Mouse (Mus musculus) MEL (cell line): ENCODE measurements around the gene Oaz1.

Experiments
- CTCF ChIP-seq, 3 experiments: IDR thresholded peaks in 2 of 3; conservative IDR thresholded peaks in 1 of 3; 2 replicates each; pipeline ENCODE4 v1.5.1; 2011 to 2012; ENCODE audit warnings: low read length in 3 of 3, low read depth in 2 of 3, mild to moderate bottlenecking in 2 of 3, improper control_type of control experiment in 1 of 3, inconsistent platforms in 1 of 3, mixed read lengths in 1 of 3, moderate library complexity in 1 of 3; ENCODE audit not compliant: control insufficient read depth in 1 of 3, insufficient read depth in 1 of 3, poor library complexity in 1 of 3, severe bottlenecking in 1 of 3
- E2F4 ChIP-seq: IDR thresholded peaks from 2 replicates; pipeline ENCODE4 v1.6.1; 2011; ENCODE audit warnings: low read depth, low read length, improper control_type of control experiment, borderline replicate concordance
- POLR2A ChIP-seq, 2 experiments: IDR thresholded peaks; 2 replicates each; pipeline ENCODE4 v1.6.1; 2011 to 2012; ENCODE audit warnings: low read length in 2 of 2, mild to moderate bottlenecking in 2 of 2, control low read depth in 1 of 2, improper control_type of control experiment in 1 of 2, low read depth in 1 of 2, moderate library complexity in 1 of 2; ENCODE audit not compliant: control insufficient read depth in 1 of 2, insufficient read depth in 1 of 2, poor library complexity in 1 of 2
- RAD21 ChIP-seq: IDR thresholded peaks from 2 replicates; pipeline ENCODE4 v1.6.1; 2011; ENCODE audit warnings: mild to moderate bottlenecking, low read depth, low read length, improper control_type of control experiment
- TAL1 ChIP-seq: IDR thresholded peaks from 2 replicates; pipeline ENCODE4 v1.6.1; 2012; ENCODE audit warnings: mild to moderate bottlenecking, inconsistent platforms, low read length, moderate library complexity, mixed read lengths
- ZC3H11A ChIP-seq: IDR thresholded peaks from 2 replicates; pipeline ENCODE4 v1.6.1; 2012; ENCODE audit warnings: low read depth, mild to moderate bottlenecking, inconsistent platforms, low read length, improper control_type of control experiment

DNA sequence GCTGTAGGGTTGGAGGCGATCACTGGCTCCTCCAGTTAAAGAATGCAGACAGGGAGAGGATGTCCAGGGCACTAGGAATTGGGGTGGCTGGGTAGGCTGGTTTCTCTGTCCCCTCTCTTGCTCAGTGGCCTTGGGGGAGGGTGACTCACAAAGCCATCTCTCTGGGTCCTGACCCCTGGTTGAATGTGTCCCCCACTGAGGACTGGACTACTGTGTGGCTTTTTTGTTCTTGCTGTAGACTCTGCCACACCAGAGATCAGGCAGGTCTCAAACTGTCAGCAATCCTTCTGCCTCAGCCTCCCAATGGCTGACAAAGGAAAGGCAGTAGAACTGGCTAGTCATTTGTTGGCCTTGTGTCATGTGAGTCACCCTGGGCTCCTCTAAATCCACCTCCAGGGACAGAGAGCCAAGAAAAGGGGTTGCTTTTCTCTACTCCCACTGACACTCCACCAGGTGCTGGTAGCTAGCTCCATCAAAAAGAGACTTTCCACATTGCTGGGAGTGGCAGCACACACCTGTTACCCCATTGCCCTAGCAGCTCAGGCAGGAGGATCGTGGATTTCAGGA, 12.0 kb downstream of the Oaz1 start:
- no peak for TF ChIP-seq CTCF (IDR thresholded peaks at IDR 0.05 in 2 of 3, conservative IDR thresholded peaks at IDR 0.05 in 1 of 3; ENCODE audit: control insufficient read depth in 1 of 3, insufficient read depth in 1 of 3, low read depth in 2 of 3, low read length in 3 of 3, poor library complexity in 1 of 3, severe bottlenecking in 1 of 3)
- TF ChIP-seq POLR2A (IDR thresholded peaks at IDR 0.05; ENCODE audit: control insufficient read depth in 1 of 2, insufficient read depth in 1 of 2, low read depth in 1 of 2, low read length in 2 of 2, poor library complexity in 1 of 2), result no peak
- TF ChIP-seq TAL1, result no peak
- TF ChIP-seq E2F4, result no peak
- TF ChIP-seq RAD21, result no peak
- no peak for TF ChIP-seq ZC3H11A
